Mouse (Mus musculus): Measurements from ENCODE around the gene Acadsb. TPM values are rescaled to one million over a fixed set of nuclear protein-coding genes. Genes with fewer than 3 reads are reported as not detected.

Acadsb gene
- polyA plus RNA-seq, 1 experiment from 2014 or later = 192 TPM

GRCm38 (mm10) chr7:131467312-131467711 lies 56.9 kb downstream of the Acadsb start:
- ATAC-seq (ENCODE audit: borderline replicate concordance, extremely low read depth, low FRiP score, low TSS enrichment) = no peak
- Histone ChIP-seq H3K9me3 (no peaks in the 10 kb centered on the region), H3K9ac (no peak overlapping the region), H3K27me3 (no peaks in the 10 kb centered on the region), H3K4me2 (no peak overlapping the region), H3K4me1 (no peaks in the 10 kb centered on the region), H3K4me3 (no peak overlapping the region), H3K36me3 (no peaks in the 10 kb centered on the region), H3K27ac (no peak overlapping the region)
- 72% methylated on average over 3 of the region's 3 CpGs for WGBS

- Histone ChIP-seq H3K4me1 (no peaks in the 10 kb centered on the region), H3K36me3 (no peaks in the 10 kb centered on the region), H3K9ac (no peak overlapping the region), H3K4me2 (no peak overlapping the region), H3K9me3 (no peaks in the 10 kb centered on the region), H3K27ac (no peak overlapping the region), H3K27me3 (no peaks in the 10 kb centered on the region), H3K4me3 (no peak overlapping the region)
- ATAC-seq (ENCODE audit: borderline replicate concordance, extremely low read depth, low FRiP score, low TSS enrichment) = no peak
- 55% methylated on average over 3 of the region's 3 CpGs for WGBS
Observed at GRCm38 (mm10) chr7:131469506-131469905, 59.1 kb downstream of the Acadsb start.

- Histone ChIP-seq H3K27ac (no peak overlapping the region), H3K4me2 (no peak overlapping the region), H3K4me3 (no peak overlapping the region), H3K9ac (no peak overlapping the region), H3K27me3 (no peaks in the 10 kb centered on the region), H3K36me3 (no peaks in the 10 kb centered on the region), H3K9me3 (no peaks in the 10 kb centered on the region), H3K4me1 (no peaks in the 10 kb centered on the region)
- no peak for ATAC-seq (ENCODE audit: borderline replicate concordance, extremely low read depth, low FRiP score, low TSS enrichment)
- WGBS = 84% methylated on average over 5 of the region's 5 CpGs
Observed at GRCm38 (mm10) chr7:131471551-131471950, 61.1 kb downstream of the Acadsb start.

GRCm38 (mm10) chr7:131477140-131477539 lies 66.7 kb downstream of the Acadsb start:
- no peak overlapping the region for H3K9ac ChIP-seq
- 13% methylated on average over 8 of the region's 8 CpGs for WGBS
- no peaks in the 10 kb centered on the region for H3K9me3 ChIP-seq
- H3K27ac ChIP-seq = no peak overlapping the region
- H3K4me2 ChIP-seq = no peak overlapping the region
- H3K4me1 ChIP-seq = no peaks in the 10 kb centered on the region
- no peaks in the 10 kb centered on the region for H3K27me3 ChIP-seq
- H3K4me3 ChIP-seq = no peak overlapping the region
- ATAC-seq (ENCODE audit: borderline replicate concordance, extremely low read depth, low FRiP score, low TSS enrichment) = no peak
- no peaks in the 10 kb centered on the region for H3K36me3 ChIP-seq

GRCm38 (mm10) chr7:131478403-131478802 lies 68.0 kb downstream of the Acadsb start:
- Histone ChIP-seq H3K4me2 (no peak overlapping the region), H3K4me3 (no peak overlapping the region), H3K36me3 (no peaks in the 10 kb centered on the region), H3K4me1 (no peaks in the 10 kb centered on the region), H3K27me3 (no peaks in the 10 kb centered on the region), H3K27ac (no peak overlapping the region), H3K9me3 (no peaks in the 10 kb centered on the region), H3K9ac (no peak overlapping the region)
- no peak for ATAC-seq (ENCODE audit: borderline replicate concordance, extremely low read depth, low FRiP score, low TSS enrichment)
- 93% methylated on average over 5 of the region's 5 CpGs for WGBS

Other genes with a start within 250 kb of the Acadsb start
- gene 5430419D17Rik, start 236.2 kb upstream of the Acadsb start, polyA plus RNA-seq (2015; fragmentation: Nextera tagmentation; extraction: Ambion mirVana) = not detected in 2 replicates
- 0.06 and 0.11 TPM in 2 replicates for gene Cuzd1, start 88.3 kb upstream of the Acadsb start, polyA plus RNA-seq (2015; fragmentation: Nextera tagmentation; extraction: Ambion mirVana)
- not detected in 2 replicates for gene Fam24b, start 81.1 kb upstream of the Acadsb start, polyA plus RNA-seq (2015; fragmentation: Nextera tagmentation; extraction: Ambion mirVana)
- gene Fam24a, start 76.7 kb upstream of the Acadsb start, polyA plus RNA-seq (2015; fragmentation: Nextera tagmentation; extraction: Ambion mirVana) = not detected in 2 replicates
- gene 2310057M21Rik, start 47.8 kb upstream of the Acadsb start, polyA plus RNA-seq (2015; fragmentation: Nextera tagmentation; extraction: Ambion mirVana) = 18.4 and 22.2 TPM in 2 replicates
- 64.3 and 64.8 TPM in 2 replicates for gene Pstk, start 39.5 kb upstream of the Acadsb start, polyA plus RNA-seq (2015; fragmentation: Nextera tagmentation; extraction: Ambion mirVana)
- 13.1 and 13.2 TPM in 2 replicates for gene Ikzf5, start 80 bp upstream of the Acadsb start, polyA plus RNA-seq (2015; fragmentation: Nextera tagmentation; extraction: Ambion mirVana)
- gene Hmx3, start 132.3 kb downstream of the Acadsb start, polyA plus RNA-seq (2015; fragmentation: Nextera tagmentation; extraction: Ambion mirVana) = not detected in 2 replicates
- not detected in 2 replicates for gene Hmx2, start 138.2 kb downstream of the Acadsb start, polyA plus RNA-seq (2015; fragmentation: Nextera tagmentation; extraction: Ambion mirVana)
- gene Bub3, start 149.6 kb downstream of the Acadsb start, polyA plus RNA-seq (2015; fragmentation: Nextera tagmentation; extraction: Ambion mirVana) = 263 and 268 TPM in 2 replicates